25 mouse cellular contexts compared by ENCODE assay signal in genomic region chr1:135168453-135169200, GRCm38 (mm10). TPM values are rescaled to one million over a fixed set of nuclear protein-coding genes. Genes with fewer than 3 reads are reported as not detected.
A peak's percentile ranks its signal among the peaks of the same experiment; 100 is the strongest.
DNase-seq lines count a peak whose midpoint lies in the region; TF ChIP-seq lines count a peak whose summit lies in the region.
"Had no signal": no experiment of that assay in that cellular context is flagged by ENCODE, and none has a peak within 500 bp of the region (broad histone marks: within the 10 kb centered on the region; RNA-seq: fewer than 3 reads in every experiment).

No protein-coding gene starts in this region.

- H3K27ac ChIP-seq in layer of hippocampus, adult 2 months: peak overlapping the region; percentile 70; the same call in 1 of the 2 replicates
- H3K27ac ChIP-seq in midbrain, embryonic 10.5 days (replicated peaks): no peak overlapping the region
- H3K27ac ChIP-seq: embryonic facial prominence, embryonic 15.5 days; forebrain, embryonic 10.5 days; gastrocnemius, adult 2 months had no signal

- TF ChIP-seq CTCF in layer of hippocampus, adult 2 months (conservative IDR thresholded peaks at IDR 0.05): no peak

- peaks cover 3% of the 10 kb centered on the region; the same call in 1 of the 2 replicates for H3K4me1 ChIP-seq in midbrain, embryonic 10.5 days
- H3K4me1 ChIP-seq: forebrain, embryonic 10.5 days had no signal

- WGBS in midbrain, embryonic 10.5 days: 91% methylated on average over 10 of the region's 10 CpGs

- no peak for DNase-seq in layer of hippocampus, adult 2 months (ENCODE audit: low spot score in 2 of 2)
- DNase-seq in layer of hippocampus, postnatal 10 days (ENCODE audit: low spot score in 2 of 2): no peak
- peak; percentile 91 for DNase-seq in kidney, adult 9 months
- DNase-seq in kidney, postnatal 10 days: peak; percentile 72
- DNase-seq in kidney, postnatal 4 days: peak; percentile 46 to 66
- DNase-seq in midbrain, embryonic 10.5 days (ENCODE audit: low spot score): no peak
- DNase-seq in heart, adult 11 months: no peak
- DNase-seq: adrenal gland, adult 2 months; adrenal gland, postnatal 25 days; cerebellum, adult 18-20 months; cerebellum, adult 9-11 months; embryo, embryonic 11 days; gastrocnemius, adult 2 months; gastrocnemius, postnatal 25 days; heart, postnatal 36 days had no signal

- no peak overlapping the region for H3K4me3 ChIP-seq in layer of hippocampus, adult 2 months
- no peak overlapping the region for H3K4me3 ChIP-seq in midbrain, embryonic 10.5 days
- H3K4me3 ChIP-seq: embryonic facial prominence, embryonic 15.5 days; erythroblast, embryonic 14.5 days; forebrain, embryonic 10.5 days; gastrocnemius, adult 2 months; heart, embryonic 13.5 days had no signal

- no peaks in the 10 kb centered on the region for H3K36me3 ChIP-seq in midbrain, embryonic 10.5 days
- H3K36me3 ChIP-seq: embryonic facial prominence, embryonic 15.5 days; forebrain, embryonic 10.5 days; heart, embryonic 13.5 days had no signal

- H3K27me3 ChIP-seq in midbrain, embryonic 10.5 days (ENCODE audit: low read depth, poor library complexity, severe bottlenecking): no peaks in the 10 kb centered on the region
- H3K27me3 ChIP-seq: embryonic facial prominence, embryonic 15.5 days had no signal

- H3K9me3 ChIP-seq in midbrain, embryonic 10.5 days (replicated peaks): no peaks in the 10 kb centered on the region
- H3K9me3 ChIP-seq: embryonic facial prominence, embryonic 15.5 days; forebrain, embryonic 10.5 days; heart, embryonic 13.5 days had no signal

RNA-seq across cellular contexts. Expression of gene Gpr37l1, which starts 1.1 kb away (rescaled TPM):
- total RNA-seq in layer of hippocampus, adult 2 months (2021): 100 to 1,000 TPM; 193 to 194 TPM
- total RNA-seq in layer of hippocampus, postnatal 10 days (2021): 100 to 1,000 TPM; 120 to 129 TPM
- not detected in 2 replicates for polyA plus RNA-seq in midbrain, embryonic 10.5 days (2016; fragmentation: Nextera tagmentation; extraction: Ambion mirVana)
- total RNA-seq: common myeloid progenitor, adult 5-6 weeks; ES-E14; granulocyte monocyte progenitor cell, adult 5-6 weeks had no signal
- polyA plus RNA-seq: embryonic facial prominence, embryonic 11.5 days; embryonic facial prominence, embryonic 15.5 days; erythroblast, embryonic 14.5 days; forebrain, embryonic 10.5 days; heart, embryonic 13.5 days; heart, postnatal 0 days; hindbrain, embryonic 11.5 days had no signal

RNA-seq across cellular contexts. Expression of gene Arl8a, which starts 22.0 kb away (rescaled TPM):
- total RNA-seq in layer of hippocampus, adult 2 months (2021): 100 to 1,000 TPM; 247 to 258 TPM
- total RNA-seq in layer of hippocampus, postnatal 10 days (2021): 100 to 1,000 TPM; 393 to 420 TPM
- 46.5 and 67.6 TPM in 2 replicates for polyA plus RNA-seq in midbrain, embryonic 10.5 days (2016; fragmentation: Nextera tagmentation; extraction: Ambion mirVana)

RNA-seq across cellular contexts. Expression of gene Ptpn7, which starts 36.1 kb away (rescaled TPM):
- not detected for total RNA-seq in layer of hippocampus, adult 2 months (2021)
- under 1 TPM; 0.11 to 0.14 TPM for total RNA-seq in layer of hippocampus, postnatal 10 days (2021)
- 1.3 and 2.4 TPM in 2 replicates for polyA plus RNA-seq in midbrain, embryonic 10.5 days (2016; fragmentation: Nextera tagmentation; extraction: Ambion mirVana)

Comparison
In these comparisons a context has a peak if more than half of its experiments do, and no peak if none do; other contexts are left out.
1. DNase-seq: peak in kidney, adult 9 months (single experiment), kidney, postnatal 10 days (single experiment) and kidney, postnatal 4 days (2 of 2); none in layer of hippocampus, adult 2 months (0 of 2), layer of hippocampus, postnatal 10 days (0 of 2), midbrain, embryonic 10.5 days (single experiment) and heart, adult 11 months (single experiment).